Mouse (Mus musculus): ENCODE results near the gene Ddah1.

DNA sequence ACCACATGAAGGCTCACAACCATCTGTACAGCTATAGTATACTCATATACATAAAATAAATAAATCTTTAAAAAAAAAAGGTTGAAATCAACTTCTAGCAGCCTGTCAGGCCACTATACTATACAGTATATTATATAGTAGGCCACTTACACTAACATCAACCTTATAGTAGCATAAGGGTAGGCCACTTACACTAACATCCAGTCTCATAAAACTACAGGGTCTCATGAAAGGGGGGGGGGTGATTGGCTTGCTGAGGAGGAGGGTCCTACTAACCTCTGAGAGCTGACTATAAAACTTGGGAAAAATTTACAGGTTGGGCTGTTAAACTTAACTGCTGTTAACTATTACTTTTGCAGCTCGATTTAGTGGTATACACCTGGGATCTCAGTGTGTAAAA is 121.9 kb downstream of the Ddah1 start:
- TF ChIP-seq CTCF (IDR thresholded peaks at IDR 0.05; ENCODE audit: low read depth) (no peak), EP300 (optimal IDR thresholded peaks at IDR 0.05) (no peak)
